Mouse (Mus musculus) heart, adult 11 months (tissue): ENCODE measurements at regions not wholly inside any gene's neighbourhood (a gene's known extent, or its start where the extent isn't known, plus 50 kb on each side); places are given as distances from the start of the nearest gene placed in this dataset.
A peak's percentile ranks its signal among the peaks of the same experiment; 100 is the strongest.

Experiments
- DNase-seq: peaks from one replicate; pipeline ENCODE4 v3.0.0; 2022

DNA sequence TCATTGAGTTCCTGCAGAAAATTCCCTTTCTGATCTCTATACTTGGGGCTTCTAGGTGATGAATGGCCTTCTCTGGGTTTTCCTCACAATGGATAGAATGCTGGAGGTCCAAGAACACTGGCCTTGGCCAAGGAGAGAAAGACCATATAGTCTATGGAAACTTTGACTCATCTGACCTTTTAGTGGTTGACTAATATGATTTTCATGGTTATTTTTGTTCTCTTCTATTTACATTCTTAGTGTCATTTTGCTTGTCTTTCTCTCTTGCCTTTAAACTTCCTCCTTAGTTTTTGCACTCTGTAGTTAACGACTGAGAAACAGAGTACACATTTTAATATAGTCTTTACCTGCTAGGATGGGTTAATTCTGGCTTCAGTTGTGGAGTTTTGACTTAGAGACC is 65.6 kb downstream of the Rtl9 start:
- no peak for DNase-seq

DNA sequence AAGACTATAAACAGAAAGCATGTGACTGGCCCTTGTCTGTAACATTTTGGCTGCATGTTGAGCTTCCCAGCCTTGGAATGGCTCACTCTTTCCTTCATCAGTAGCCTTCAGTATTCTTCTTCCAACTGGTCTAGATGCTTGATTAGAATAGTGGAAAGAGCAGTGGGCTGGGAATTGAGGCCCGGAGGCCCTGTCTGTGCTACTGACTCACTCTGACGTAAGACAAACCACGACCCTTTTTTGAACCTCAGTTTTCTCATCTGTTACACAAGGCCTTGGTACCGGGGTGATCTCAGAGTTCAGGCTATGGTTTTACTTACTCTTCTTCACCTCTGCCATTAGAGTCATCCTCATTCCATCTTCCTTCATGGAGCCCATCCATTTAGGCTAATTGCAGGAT is 95.2 kb downstream of the Rtl9 start:
- no peak for DNase-seq

DNA sequence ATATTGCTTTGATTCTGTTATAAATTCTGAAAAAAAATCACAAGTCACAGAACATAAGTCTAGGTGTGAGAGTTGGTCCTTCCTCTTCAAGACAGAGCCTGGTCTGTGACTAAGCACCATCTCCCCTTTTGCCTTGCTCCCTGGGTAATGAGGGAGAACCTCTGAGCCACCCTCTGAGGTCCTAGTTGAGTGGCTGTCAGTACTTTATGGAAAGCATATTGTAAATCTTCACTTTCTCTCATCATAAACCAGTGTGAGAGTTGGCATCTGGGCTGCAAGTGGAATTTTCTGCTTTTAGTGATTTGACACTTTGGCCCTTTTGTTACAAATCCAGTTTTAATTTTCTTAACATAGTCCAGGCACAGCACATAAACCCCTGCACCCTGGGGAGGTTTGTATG is 103.3 kb downstream of the Rtl9 start:
- peak; percentile 37 for DNase-seq

DNA sequence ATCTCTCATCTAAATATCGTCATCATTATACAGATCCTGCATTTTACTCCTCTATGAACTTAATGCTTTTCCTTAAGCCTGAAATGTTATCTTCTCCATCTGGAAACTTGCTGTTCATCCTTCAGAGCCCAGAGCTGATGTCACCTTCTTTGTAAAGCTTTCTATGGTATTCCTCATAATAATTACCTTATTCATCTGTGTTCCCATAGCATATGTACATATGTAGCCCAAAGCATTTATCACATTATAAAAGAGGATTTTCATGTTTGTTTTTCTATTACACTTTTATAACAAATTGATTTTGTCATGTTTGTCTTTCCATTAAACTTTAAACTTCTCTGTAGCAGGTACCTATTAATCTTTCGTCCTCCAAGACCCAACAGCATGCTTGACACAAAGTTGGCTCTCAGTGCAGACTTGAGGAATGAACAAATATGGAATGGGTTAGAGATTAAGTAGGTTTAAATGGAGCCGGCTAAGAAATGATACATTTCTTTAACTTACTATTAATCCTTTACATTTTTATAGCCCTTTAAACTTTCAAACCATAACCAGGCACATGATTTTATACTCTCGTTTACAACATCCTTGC is 104.5 kb downstream of the Rtl9 start:
- no peak for DNase-seq

DNA sequence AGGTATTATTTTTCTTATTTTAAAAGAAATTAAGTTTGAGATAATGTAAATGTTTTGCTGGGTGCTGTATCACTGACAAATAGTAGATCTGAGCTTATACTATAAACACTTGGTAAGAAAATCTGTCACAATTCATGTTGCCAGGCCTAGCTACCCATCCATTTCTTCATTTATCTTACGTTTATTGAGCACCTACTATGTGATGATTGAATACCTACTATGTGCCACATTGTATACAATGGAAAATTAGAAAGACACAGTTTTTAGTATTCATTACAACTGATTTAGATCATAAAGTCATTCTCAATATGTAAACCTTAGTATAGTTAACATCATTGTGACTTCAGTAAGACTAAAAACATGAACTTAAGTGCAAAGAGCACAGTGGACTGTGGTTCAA is 117.2 kb downstream of the Rtl9 start:
- DNase-seq, result no peak
